Mouse (Mus musculus) testis, postnatal 14 days (tissue): ENCODE data around the gene Tdrd1.
A peak's percentile ranks its signal among the peaks of the same experiment; 100 is the strongest.

Source experiments
- DNase-seq: peaks from one replicate; pipeline ENCODE4 v3.0.0; 2021; ENCODE audit warnings: low spot score

Gene Tdrd1

GRCm38 (mm10) chr19:56913761-56914160 is 87.8 kb downstream of the Tdrd1 start:
- peak; percentile 23 for DNase-seq

- no peak for DNase-seq
Measured at GRCm38 (mm10) chr19:56914658-56915057, 88.6 kb downstream of the Tdrd1 start.

GRCm38 (mm10) chr19:56915084-56915483 is 89.1 kb downstream of the Tdrd1 start:
- DNase-seq: no peak
